Mouse (Mus musculus): ENCODE measurements around the gene Pofut2. TPM values are rescaled to one million over a fixed set of nuclear protein-coding genes. Genes with fewer than 3 reads are reported as not detected.

Pofut2 gene
- polyA plus RNA-seq, 1 experiment from 2014 or later = 49.4 TPM

GRCm38 (mm10) chr10:77242871-77243270 lies 16.1 kb upstream of the Pofut2 start:
- H3K36me3 ChIP-seq (ENCODE audit: inconsistent target) = no peaks in the 10 kb centered on the region
- H3K4me3 ChIP-seq (ENCODE audit: inconsistent target) = no peak overlapping the region
- no peak overlapping the region for H3K27ac ChIP-seq
- H3K79me2 ChIP-seq (ENCODE audit: inconsistent target) = no peaks in the 10 kb centered on the region
- 64% methylated on average over 14 of the region's 14 CpGs for WGBS (ENCODE audit: missing documents)

- WGBS (ENCODE audit: missing documents) = 92% methylated on average over 11 of the region's 11 CpGs
- Histone ChIP-seq H3K27ac (no peak overlapping the region), H3K79me2 (ENCODE audit: inconsistent target) (no peaks in the 10 kb centered on the region), H3K4me3 (ENCODE audit: inconsistent target) (no peak overlapping the region), H3K36me3 (ENCODE audit: inconsistent target) (no peaks in the 10 kb centered on the region)
These were observed 15.4 kb upstream of the Pofut2 start for GRCm38 (mm10) chr10:77243572-77244161.

- WGBS (ENCODE audit: missing documents) = 94% methylated on average over 6 of the region's 6 CpGs
- H3K4me3 ChIP-seq (ENCODE audit: inconsistent target) = no peak overlapping the region
- H3K27ac ChIP-seq = no peak overlapping the region
- H3K79me2 ChIP-seq (ENCODE audit: inconsistent target) = no peaks in the 10 kb centered on the region
- no peaks in the 10 kb centered on the region for H3K36me3 ChIP-seq (ENCODE audit: inconsistent target)
These were observed 14.2 kb upstream of the Pofut2 start for GRCm38 (mm10) chr10:77244777-77245176.

- Histone ChIP-seq H3K79me2 (ENCODE audit: inconsistent target) (no peaks in the 10 kb centered on the region), H3K36me3 (ENCODE audit: inconsistent target) (no peaks in the 10 kb centered on the region), H3K27ac (no peak overlapping the region), H3K4me3 (ENCODE audit: inconsistent target) (no peak overlapping the region)
- WGBS (ENCODE audit: missing documents) = 96% methylated on average over 5 of the region's 5 CpGs
These were observed 12.0 kb upstream of the Pofut2 start for GRCm38 (mm10) chr10:77247048-77247447.

GRCm38 (mm10) chr10:77247707-77248106 lies 11.3 kb upstream of the Pofut2 start:
- Histone ChIP-seq H3K4me3 (ENCODE audit: inconsistent target) (no peak overlapping the region), H3K36me3 (ENCODE audit: inconsistent target) (no peaks in the 10 kb centered on the region), H3K27ac (no peak overlapping the region), H3K79me2 (ENCODE audit: inconsistent target) (no peaks in the 10 kb centered on the region)
- 90% methylated on average over 7 of the region's 7 CpGs for WGBS (ENCODE audit: missing documents)

- Histone ChIP-seq H3K27ac (no peak overlapping the region), H3K79me2 (ENCODE audit: inconsistent target) (no peaks in the 10 kb centered on the region), H3K4me3 (ENCODE audit: inconsistent target) (no peak overlapping the region), H3K36me3 (ENCODE audit: inconsistent target) (no peaks in the 10 kb centered on the region)
- 88% methylated on average over 18 of the region's 18 CpGs for WGBS (ENCODE audit: missing documents)
These were observed 7.7 kb upstream of the Pofut2 start for GRCm38 (mm10) chr10:77251223-77251783.

- Histone ChIP-seq H3K36me3 (ENCODE audit: inconsistent target) (no peaks in the 10 kb centered on the region), H3K27ac (no peak overlapping the region), H3K79me2 (ENCODE audit: inconsistent target) (no peaks in the 10 kb centered on the region), H3K4me3 (ENCODE audit: inconsistent target) (no peak overlapping the region)
- WGBS (ENCODE audit: missing documents) = 84% methylated on average over 17 of the region's 18 CpGs
These were observed 7.1 kb upstream of the Pofut2 start for GRCm38 (mm10) chr10:77251784-77252539.

- WGBS (ENCODE audit: missing documents) = 0% methylated on average over 4 of the region's 4 CpGs
- no peaks in the 10 kb centered on the region for H3K36me3 ChIP-seq (ENCODE audit: inconsistent target)
- H3K27ac ChIP-seq = no peak overlapping the region
- H3K79me2 ChIP-seq (ENCODE audit: inconsistent target) = no peaks in the 10 kb centered on the region
- no peak overlapping the region for H3K4me3 ChIP-seq (ENCODE audit: inconsistent target)
These were observed 6.2 kb upstream of the Pofut2 start for GRCm38 (mm10) chr10:77252790-77253189.

GRCm38 (mm10) chr10:77255231-77255630 lies 3.8 kb upstream of the Pofut2 start:
- Histone ChIP-seq H3K27ac (no peak overlapping the region), H3K79me2 (ENCODE audit: inconsistent target) (peaks cover 8% of the 10 kb centered on the region), H3K4me3 (ENCODE audit: inconsistent target) (no peak overlapping the region), H3K36me3 (ENCODE audit: inconsistent target) (no peaks in the 10 kb centered on the region)
- WGBS (ENCODE audit: missing documents) = 97% methylated on average over 3 of the region's 3 CpGs

GRCm38 (mm10) chr10:77255676-77256075 lies 3.3 kb upstream of the Pofut2 start:
- no peak overlapping the region for H3K27ac ChIP-seq
- peaks cover 13% of the 10 kb centered on the region for H3K79me2 ChIP-seq (ENCODE audit: inconsistent target)
- no peak overlapping the region for H3K4me3 ChIP-seq (ENCODE audit: inconsistent target)
- no peaks in the 10 kb centered on the region for H3K36me3 ChIP-seq (ENCODE audit: inconsistent target)
- WGBS (ENCODE audit: missing documents) = 93% methylated on average over 3 of the region's 3 CpGs

- H3K79me2 ChIP-seq (ENCODE audit: inconsistent target) = peaks cover 34% of the 10 kb centered on the region
- peak overlapping the region; percentile 61; the same call in 1 of the 2 replicates for H3K4me3 ChIP-seq (ENCODE audit: inconsistent target)
- WGBS (ENCODE audit: missing documents) = 83% methylated on average over 4 of the region's 4 CpGs
These were observed 902 bp upstream of the Pofut2 start for GRCm38 (mm10) chr10:77258041-77258590.

GRCm38 (mm10) chr10:77260166-77260875 lies 1.3 kb downstream of the Pofut2 start:
- WGBS (ENCODE audit: missing documents) = 94% methylated on average over 17 of the region's 17 CpGs
- peaks cover 40% of the 10 kb centered on the region for H3K36me3 ChIP-seq (ENCODE audit: inconsistent target)

More at GRCm38 (mm10) chr10:77258041-77258590, 902 bp upstream of the Pofut2 start:
- Histone ChIP-seq H3K36me3 (ENCODE audit: inconsistent target) (peaks cover 18% of the 10 kb centered on the region; the same call in 1 of the 2 replicates), H3K27ac (no peak overlapping the region)

GRCm38 (mm10) chr10:77266281-77266680 lies 7.3 kb downstream of the Pofut2 start:
- WGBS (ENCODE audit: missing documents) = 25% methylated on average over 8 of the region's 8 CpGs
- peaks cover 76% of the 10 kb centered on the region for H3K36me3 ChIP-seq (ENCODE audit: inconsistent target)
- peaks cover 15% of the 10 kb centered on the region for H3K79me2 ChIP-seq (ENCODE audit: inconsistent target)
- H3K4me3 ChIP-seq (ENCODE audit: inconsistent target) = no peak overlapping the region
- peak overlapping the region; percentile 88 for H3K27ac ChIP-seq

More at GRCm38 (mm10) chr10:77260166-77260875, 1.3 kb downstream of the Pofut2 start:
- Histone ChIP-seq H3K79me2 (ENCODE audit: inconsistent target) (peaks cover 34% of the 10 kb centered on the region), H3K27ac (peak overlapping the region; percentile 54; the same call in 1 of the 2 replicates), H3K4me3 (ENCODE audit: inconsistent target) (peak overlapping the region; percentile 78)

GRCm38 (mm10) chr10:77267027-77267426 lies 8.0 kb downstream of the Pofut2 start:
- 71% methylated on average over 13 of the region's 14 CpGs for WGBS (ENCODE audit: missing documents)
- Histone ChIP-seq H3K27ac (peak overlapping the region; percentile 88), H3K4me3 (ENCODE audit: inconsistent target) (no peak overlapping the region), H3K36me3 (ENCODE audit: inconsistent target) (peaks cover 69% of the 10 kb centered on the region), H3K79me2 (ENCODE audit: inconsistent target) (peaks cover 8% of the 10 kb centered on the region; the same call in 1 of the 2 replicates)

Data from macrophage (primary cell).